Mouse (Mus musculus): Measurements from ENCODE around the gene Ppm1h. TPM values are rescaled to one million over a fixed set of nuclear protein-coding genes. Genes with fewer than 3 reads are reported as not detected.
A peak's percentile ranks its signal among the peaks of the same experiment; 100 is the strongest.

Ppm1h gene
- polyA plus RNA-seq, 1 experiment from 2014 or later = 8.8 TPM

DNA sequence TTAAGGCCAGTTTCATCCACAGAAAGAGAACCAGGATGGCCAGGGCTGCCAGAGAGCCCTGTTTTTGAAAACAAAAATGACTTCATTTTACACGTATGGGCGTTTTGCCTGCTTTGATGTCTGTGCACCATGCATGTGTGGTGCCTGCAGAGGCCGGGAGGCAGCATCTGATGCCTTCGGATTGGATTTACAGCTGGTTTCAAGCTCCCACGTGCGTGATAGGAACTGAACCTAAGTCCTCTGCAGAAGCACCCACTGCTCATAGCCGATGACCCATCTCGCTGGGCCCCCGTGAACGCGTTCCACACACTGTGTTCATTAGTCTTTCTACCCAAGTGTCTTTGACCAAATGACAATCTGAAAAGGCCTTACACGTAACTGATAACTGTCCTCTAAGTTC, 301.6 kb downstream of the Ppm1h start:
- no peak overlapping the region for H3K27ac ChIP-seq (ENCODE audit: low read depth, low read length)
- no peak for ATAC-seq
- DNase-seq (ENCODE audit: low spot score) = no peak
- H3K9ac ChIP-seq (ENCODE audit: low read length) = no peak overlapping the region
- no peak overlapping the region for H3K4me3 ChIP-seq (ENCODE audit: low read depth, low read length)
- peaks cover 14% of the 10 kb centered on the region for H3K36me3 ChIP-seq (ENCODE audit: control insufficient read depth, insufficient read depth, low read length)
- H3K4me1 ChIP-seq (ENCODE audit: control insufficient read depth, insufficient read depth, low read length) = peaks cover 14% of the 10 kb centered on the region
- no peak overlapping the region for H3K4me2 ChIP-seq (ENCODE audit: low read length)
- 97% methylated on average over 12 of the region's 12 CpGs for WGBS
- H3K27me3 ChIP-seq (replicated peaks; ENCODE audit: control insufficient read depth, insufficient read depth, low read length) = no peaks in the 10 kb centered on the region
- no peaks in the 10 kb centered on the region for H3K9me3 ChIP-seq (replicated peaks; ENCODE audit: control insufficient read depth, low read length)

DNA sequence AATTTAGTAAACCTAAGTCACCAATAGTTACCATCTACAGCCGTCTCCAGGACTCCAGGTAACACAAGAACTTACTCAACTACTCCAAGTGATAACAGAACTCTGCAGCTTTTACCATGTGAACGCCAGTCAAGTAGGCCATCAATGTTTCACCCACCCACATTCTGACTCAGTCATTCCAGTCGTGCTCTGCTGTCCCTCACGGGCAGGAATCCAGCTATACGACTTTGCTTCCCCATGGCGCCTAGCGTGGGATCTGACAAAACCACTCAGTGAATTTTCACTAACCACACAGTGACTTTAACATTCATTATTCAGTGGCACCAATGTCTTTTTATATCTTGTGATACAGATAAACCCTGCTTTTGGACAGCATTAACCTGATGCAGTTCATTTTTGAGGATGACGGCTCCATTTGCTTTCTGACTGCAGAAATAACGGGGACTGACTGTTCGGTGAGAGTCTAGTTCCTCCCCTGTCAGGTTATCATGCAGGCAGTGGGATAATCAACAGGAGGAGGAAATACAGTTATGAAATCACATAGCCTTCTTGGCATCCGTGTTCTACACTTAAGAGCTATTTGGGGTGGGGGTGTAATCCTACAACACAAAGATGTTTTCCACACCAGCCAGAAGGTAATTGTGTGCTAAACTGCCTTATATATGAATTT, 304.5 kb downstream of the Ppm1h start:
- Histone ChIP-seq H3K4me2 (ENCODE audit: low read length) (peak overlapping the region; percentile 91), H3K27ac (ENCODE audit: low read depth, low read length) (no peak overlapping the region), H3K4me1 (ENCODE audit: control insufficient read depth, insufficient read depth, low read length) (peaks cover 24% of the 10 kb centered on the region), H3K4me3 (ENCODE audit: low read depth, low read length) (peak overlapping the region; percentile 92), H3K9ac (ENCODE audit: low read length) (peak overlapping the region; percentile 100), H3K36me3 (ENCODE audit: control insufficient read depth, insufficient read depth, low read length) (peaks cover 14% of the 10 kb centered on the region), H3K27me3 (replicated peaks; ENCODE audit: control insufficient read depth, insufficient read depth, low read length) (no peaks in the 10 kb centered on the region), H3K9me3 (replicated peaks; ENCODE audit: control insufficient read depth, low read length) (no peaks in the 10 kb centered on the region)
- DNase-seq (ENCODE audit: low spot score) (no peak), ATAC-seq (no peak)
- WGBS = 79% methylated on average over 11 of the region's 11 CpGs

DNA sequence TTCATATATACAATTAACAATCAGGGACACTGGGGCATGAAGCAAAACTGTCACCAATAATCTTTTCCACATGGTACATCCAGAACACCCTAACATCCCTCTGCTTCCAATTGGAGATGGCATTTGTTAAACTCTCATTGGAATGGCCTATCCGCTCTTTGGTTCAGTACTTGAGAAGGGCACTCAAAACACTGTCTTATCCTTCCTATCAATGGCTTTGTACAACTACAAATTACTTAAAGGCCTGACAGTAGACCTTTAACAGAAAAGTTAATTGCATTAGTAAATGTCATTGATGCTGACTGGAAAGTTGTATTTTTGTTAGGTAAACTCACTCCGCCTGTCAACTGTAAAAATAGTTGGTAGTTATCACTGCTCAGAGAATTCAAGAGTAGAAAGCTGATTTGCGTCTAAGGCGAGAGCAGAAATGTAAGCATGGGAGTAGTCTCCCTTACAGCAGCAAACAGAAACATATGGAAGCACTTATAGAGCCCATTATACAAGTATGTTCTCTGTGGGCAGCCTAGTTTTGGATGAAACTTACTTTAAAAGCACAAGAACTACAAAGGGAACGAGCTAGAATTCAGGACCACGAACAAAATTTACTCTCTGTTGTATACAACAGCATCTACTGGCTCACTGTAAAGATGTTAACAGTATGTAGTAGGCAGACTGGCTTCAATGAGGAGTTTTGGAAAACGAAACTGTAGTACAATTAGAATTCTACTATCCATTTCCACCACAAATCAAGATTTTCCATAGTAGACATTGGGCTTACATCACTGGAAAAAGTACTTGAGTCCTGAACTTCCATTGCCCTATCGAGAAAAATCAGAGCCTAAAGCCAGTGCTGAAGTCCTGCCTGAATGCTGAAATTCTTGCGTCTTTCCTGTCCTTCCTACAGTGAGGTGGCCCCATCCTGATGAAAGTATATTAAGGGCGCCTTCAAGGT, 305.3 kb downstream of the Ppm1h start:
- H3K9ac ChIP-seq (ENCODE audit: low read length) = peak overlapping the region; percentile 100
- H3K27ac ChIP-seq (ENCODE audit: low read depth, low read length) = no peak overlapping the region
- no peak for ATAC-seq
- peaks cover 14% of the 10 kb centered on the region for H3K36me3 ChIP-seq (ENCODE audit: control insufficient read depth, insufficient read depth, low read length)
- H3K4me2 ChIP-seq (ENCODE audit: low read length) = peak overlapping the region; percentile 91
- no peak for DNase-seq (ENCODE audit: low spot score)
- peak overlapping the region; percentile 92 for H3K4me3 ChIP-seq (ENCODE audit: low read depth, low read length)
- peaks cover 24% of the 10 kb centered on the region for H3K4me1 ChIP-seq (ENCODE audit: control insufficient read depth, insufficient read depth, low read length)
- no peaks in the 10 kb centered on the region for H3K27me3 ChIP-seq (replicated peaks; ENCODE audit: control insufficient read depth, insufficient read depth, low read length)
- WGBS = 38% methylated on average over 10 of the region's 10 CpGs
- no peaks in the 10 kb centered on the region for H3K9me3 ChIP-seq (replicated peaks; ENCODE audit: control insufficient read depth, low read length)

DNA sequence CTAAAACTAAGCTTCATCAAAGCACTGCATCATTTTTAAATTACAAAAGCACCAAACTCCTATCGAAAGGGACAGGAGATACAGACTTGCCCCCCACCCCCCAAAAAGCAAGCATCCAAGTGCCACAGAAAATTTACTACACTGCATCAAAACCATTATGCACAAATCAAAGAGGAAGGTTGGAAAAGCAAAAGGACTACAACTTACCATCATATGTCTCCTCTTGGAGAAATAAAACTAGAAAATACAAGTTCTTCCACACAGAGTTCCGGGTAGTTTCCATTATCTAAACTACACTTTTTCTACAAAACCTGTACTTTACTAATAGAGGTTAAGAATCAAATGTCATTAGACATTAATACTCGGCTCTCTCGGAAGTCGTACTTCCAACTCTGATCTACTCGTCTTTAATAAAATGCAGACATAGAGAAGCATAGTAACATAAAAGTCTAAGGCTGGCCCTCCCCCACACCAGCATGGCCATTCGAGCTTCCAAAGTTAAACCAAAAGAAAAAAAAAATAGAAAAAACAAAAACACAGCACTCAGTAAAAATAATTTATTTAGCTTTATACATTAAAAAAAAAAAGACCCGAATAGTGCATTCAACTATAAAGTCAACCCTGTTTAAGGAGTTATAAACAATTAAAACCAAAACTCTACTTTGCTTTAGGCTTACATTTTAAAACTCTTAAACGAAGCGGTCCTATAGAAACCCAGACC, 306.1 kb downstream of the Ppm1h start:
- ATAC-seq = no peak
- peak overlapping the region; percentile 92 for H3K4me3 ChIP-seq (ENCODE audit: low read depth, low read length)
- peaks cover 24% of the 10 kb centered on the region for H3K4me1 ChIP-seq (ENCODE audit: control insufficient read depth, insufficient read depth, low read length)
- no peaks in the 10 kb centered on the region for H3K9me3 ChIP-seq (replicated peaks; ENCODE audit: control insufficient read depth, low read length)
- no peaks in the 10 kb centered on the region for H3K27me3 ChIP-seq (replicated peaks; ENCODE audit: control insufficient read depth, insufficient read depth, low read length)
- peaks cover 14% of the 10 kb centered on the region for H3K36me3 ChIP-seq (ENCODE audit: control insufficient read depth, insufficient read depth, low read length)
- H3K9ac ChIP-seq (ENCODE audit: low read length) = peak overlapping the region; percentile 100
- WGBS = 2% methylated on average over 10 of the region's 10 CpGs
- H3K27ac ChIP-seq (ENCODE audit: low read depth, low read length) = peak overlapping the region; percentile 100
- DNase-seq (ENCODE audit: low spot score) = no peak
- H3K4me2 ChIP-seq (ENCODE audit: low read length) = peak overlapping the region; percentile 91

DNA sequence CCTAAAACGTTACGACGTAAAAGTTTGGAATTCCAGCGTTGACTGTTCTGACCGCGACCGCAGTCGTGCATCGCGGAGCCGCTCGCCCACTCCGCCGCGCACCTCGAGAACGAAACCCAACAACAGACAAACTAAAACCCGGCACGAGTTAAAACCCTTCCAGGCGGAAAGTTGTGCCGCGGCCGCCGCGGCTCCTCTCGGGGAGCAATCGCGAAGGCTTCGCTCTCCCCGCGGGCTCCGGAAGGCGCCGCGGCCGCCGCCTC, 306.6 kb downstream of the Ppm1h start:
- Histone ChIP-seq H3K9ac (ENCODE audit: low read length) (peak overlapping the region; percentile 100), H3K4me1 (ENCODE audit: control insufficient read depth, insufficient read depth, low read length) (peaks cover 24% of the 10 kb centered on the region), H3K4me2 (ENCODE audit: low read length) (peak overlapping the region; percentile 91), H3K27me3 (replicated peaks; ENCODE audit: control insufficient read depth, insufficient read depth, low read length) (no peaks in the 10 kb centered on the region), H3K27ac (ENCODE audit: low read depth, low read length) (peak overlapping the region; percentile 100), H3K9me3 (replicated peaks; ENCODE audit: control insufficient read depth, low read length) (no peaks in the 10 kb centered on the region), H3K4me3 (ENCODE audit: low read depth, low read length) (peak overlapping the region; percentile 92), H3K36me3 (ENCODE audit: control insufficient read depth, insufficient read depth, low read length) (peaks cover 14% of the 10 kb centered on the region)
- DNase-seq (ENCODE audit: low spot score) (peak; percentile 63), ATAC-seq (no peak; the same call in 1 of the 2 replicates)
- under 1% methylated on average over 37 of the region's 37 CpGs for WGBS

DNA sequence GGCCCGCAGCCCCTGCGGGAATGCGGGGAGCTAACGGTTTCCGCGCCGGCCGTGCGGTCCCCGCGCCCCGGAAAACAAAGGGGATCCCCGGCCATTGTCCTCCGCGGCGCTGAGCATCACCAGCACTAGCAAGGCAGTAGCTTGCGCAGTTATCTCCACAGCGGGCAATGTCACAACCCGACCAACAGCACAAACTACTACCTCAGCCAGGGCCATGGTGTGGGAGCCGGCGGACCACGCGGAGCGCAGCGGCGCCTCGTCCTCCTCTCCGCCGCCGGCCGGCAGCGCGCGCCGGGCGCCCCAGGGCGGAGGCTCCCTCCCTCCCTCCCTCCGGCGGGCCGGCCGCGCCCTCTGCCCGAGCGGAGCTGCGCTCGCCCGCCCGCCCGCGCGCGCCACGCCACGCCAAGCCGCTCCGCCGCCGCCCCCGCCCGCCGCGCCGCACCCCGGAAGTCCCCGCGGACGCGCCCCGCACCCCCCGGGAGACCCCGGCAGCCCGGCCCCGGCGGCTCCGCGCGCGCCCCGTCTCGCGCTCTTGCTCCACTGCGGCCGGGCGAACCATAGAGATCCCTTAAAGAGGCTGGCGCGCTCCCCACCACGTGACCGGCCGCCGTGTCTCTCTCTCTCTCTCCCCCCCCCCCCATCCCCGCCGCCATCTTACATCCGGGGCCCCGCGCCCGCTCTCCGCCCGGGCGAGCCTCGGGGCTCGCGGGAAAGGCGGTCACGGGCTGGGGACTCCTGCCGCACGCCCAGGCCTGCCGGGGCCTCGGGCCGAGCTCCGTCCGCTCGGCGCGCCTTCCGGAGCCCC, 307.2 kb downstream of the Ppm1h start:
- DNase-seq (ENCODE audit: low spot score) = peak; percentile 92
- H3K9ac ChIP-seq (ENCODE audit: low read length) = peak overlapping the region; percentile 100
- H3K9me3 ChIP-seq (replicated peaks; ENCODE audit: control insufficient read depth, low read length) = no peaks in the 10 kb centered on the region
- peak; percentile 88 for ATAC-seq
- H3K36me3 ChIP-seq (ENCODE audit: control insufficient read depth, insufficient read depth, low read length) = peaks cover 11% of the 10 kb centered on the region
- no peaks in the 10 kb centered on the region for H3K27me3 ChIP-seq (replicated peaks; ENCODE audit: control insufficient read depth, insufficient read depth, low read length)
- peak overlapping the region; percentile 92 for H3K4me3 ChIP-seq (ENCODE audit: low read depth, low read length)
- H3K4me2 ChIP-seq (ENCODE audit: low read length) = peak overlapping the region; percentile 91
- peaks cover 24% of the 10 kb centered on the region for H3K4me1 ChIP-seq (ENCODE audit: control insufficient read depth, insufficient read depth, low read length)
- WGBS = under 1% methylated on average over 47 of the region's 115 CpGs
- H3K27ac ChIP-seq (ENCODE audit: low read depth, low read length) = peak overlapping the region; percentile 100

DNA sequence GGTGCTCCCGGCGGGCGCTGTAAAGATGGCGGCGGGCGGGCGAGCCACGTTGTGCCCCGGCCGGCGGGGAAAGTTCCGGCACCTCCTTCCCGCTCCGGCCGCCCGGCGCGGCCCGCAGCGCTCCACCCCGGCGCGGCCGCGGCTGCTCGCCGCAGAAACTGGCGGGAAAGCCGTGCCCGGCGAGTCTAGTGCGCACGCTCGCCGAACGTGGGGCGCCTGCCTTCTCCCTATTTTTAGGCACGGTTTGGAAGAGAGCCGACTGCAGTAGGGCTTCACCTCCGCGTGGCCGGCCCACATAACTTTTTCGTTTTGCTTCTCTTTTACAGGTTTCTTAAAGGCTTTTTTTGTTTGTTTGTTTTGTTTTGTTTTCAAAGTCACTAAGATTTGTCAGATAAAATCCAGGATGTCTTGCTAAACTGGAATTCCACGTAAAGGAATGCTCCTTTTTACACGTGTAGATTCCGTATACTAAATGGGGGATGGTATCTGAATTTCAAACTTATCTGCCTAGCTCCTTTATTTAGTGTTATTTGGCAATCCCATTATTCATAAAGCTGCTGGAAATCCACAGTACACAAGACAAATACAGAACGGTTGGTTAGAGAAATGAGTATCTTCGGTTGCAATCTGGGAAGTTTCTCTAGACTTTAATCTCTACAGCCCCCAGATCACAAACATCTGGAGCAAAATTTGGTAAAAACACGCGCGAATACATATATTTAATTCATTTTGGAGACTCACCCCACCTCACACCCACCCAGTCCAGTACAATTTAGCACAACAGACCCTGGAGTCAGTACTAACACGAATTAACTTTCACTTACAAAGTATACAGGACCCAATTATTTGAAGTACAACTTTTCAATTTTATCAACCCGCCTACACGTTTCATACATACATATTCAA, 308.0 kb downstream of the Ppm1h start:
- peaks cover 24% of the 10 kb centered on the region for H3K4me1 ChIP-seq (ENCODE audit: control insufficient read depth, insufficient read depth, low read length)
- H3K27me3 ChIP-seq (replicated peaks; ENCODE audit: control insufficient read depth, insufficient read depth, low read length) = no peaks in the 10 kb centered on the region
- peak overlapping the region; percentile 61 for H3K4me2 ChIP-seq (ENCODE audit: low read length)
- peak overlapping the region; percentile 92 for H3K4me3 ChIP-seq (ENCODE audit: low read depth, low read length)
- H3K36me3 ChIP-seq (ENCODE audit: control insufficient read depth, insufficient read depth, low read length) = peaks cover 10% of the 10 kb centered on the region; the same call in 1 of the 2 replicates
- H3K9ac ChIP-seq (ENCODE audit: low read length) = peak overlapping the region; percentile 100
- peak overlapping the region; percentile 100 for H3K27ac ChIP-seq (ENCODE audit: low read depth, low read length)
- DNase-seq (ENCODE audit: low spot score) (peak; percentile 82), ATAC-seq (peak; percentile 77)
- 11% methylated on average over 52 of the region's 54 CpGs for WGBS
- no peaks in the 10 kb centered on the region for H3K9me3 ChIP-seq (replicated peaks; ENCODE audit: control insufficient read depth, low read length)
